Comparison of ENCODE assay signal across 12 mouse cellular contexts in genomic region chr4:151106468-151106867, GRCm38 (mm10). TPM values are rescaled to one million over a fixed set of nuclear protein-coding genes. Genes with fewer than 3 reads are reported as not detected.
A peak's percentile ranks its signal among the peaks of the same experiment; 100 is the strongest.
DNase-seq lines count a peak whose midpoint lies in the region; ATAC-seq and TF ChIP-seq lines count a peak whose summit lies in the region.
"Had no signal": no experiment of that assay in that cellular context is flagged by ENCODE, and none has a peak within 500 bp of the region (broad histone marks: within the 10 kb centered on the region; RNA-seq: fewer than 3 reads in every experiment).

No protein-coding gene starts in this region.

- TF ChIP-seq CTCF in left cerebral cortex, adult 2 months (IDR thresholded peaks at IDR 0.05), result no peak

- peak overlapping the region; percentile 94 for H3K9ac ChIP-seq in hindbrain, embryonic 15.5 days

- H3K36me3 ChIP-seq in hindbrain, embryonic 15.5 days, result no peaks in the 10 kb centered on the region
- H3K36me3 ChIP-seq: limb, embryonic 13.5 days had no signal

- peaks cover 61% of the 10 kb centered on the region for H3K4me1 ChIP-seq in hindbrain, embryonic 15.5 days (replicated peaks)

- 22% methylated on average over 10 of the region's 10 CpGs for WGBS in hindbrain, embryonic 15.5 days

- no peaks in the 10 kb centered on the region for H3K9me3 ChIP-seq in hindbrain, embryonic 15.5 days
- H3K9me3 ChIP-seq: limb, embryonic 13.5 days had no signal

- no peak overlapping the region for H3K27ac ChIP-seq in left cerebral cortex, adult 2 months
- peak overlapping the region; percentile 98 for H3K27ac ChIP-seq in hindbrain, embryonic 15.5 days (replicated peaks)
- H3K27ac ChIP-seq: limb, embryonic 13.5 days had no signal

- peak overlapping the region; percentile 84 for H3K4me3 ChIP-seq in left cerebral cortex, adult 2 months
- peak overlapping the region; percentile 97 for H3K4me3 ChIP-seq in hindbrain, embryonic 15.5 days

- peak; percentile 39 for DNase-seq in cerebellum, adult 9-11 months
- no peak for DNase-seq in cerebellum, postnatal 10 days
- DNase-seq in left cerebral cortex, adult 2 months (ENCODE audit: extremely low spot score in 1 of 2, low spot score in 2 of 2), result no peak
- no peak for DNase-seq in left cerebral cortex, postnatal 25 days (ENCODE audit: low spot score in 2 of 2)
- DNase-seq in retina, embryonic 14.5 days (ENCODE audit: low spot score), result peak; percentile 38
- no peak for DNase-seq in thymus, postnatal 10 days (ENCODE audit: low spot score in 2 of 2)
- DNase-seq: gastrocnemius, postnatal 36 days; kidney, postnatal 36 days had no signal

- H3K27me3 ChIP-seq in hindbrain, embryonic 15.5 days, result no peaks in the 10 kb centered on the region

- intact Hi-C loops in left cerebral cortex, adult 2 months (cut with DNase I), result loop anchor here (2.0 kb wide), 1 partner anchor 32 kb away; no protein-coding TSS in a partner anchor
- intact Hi-C loops in left cerebral cortex, postnatal 25 days (cut with DNase I), result no loop called here

- ATAC-seq in hindbrain, embryonic 15.5 days (ENCODE audit: low FRiP score, low read depth), result no peak
- ATAC-seq in erythroblast, adult 5-6 weeks (replicated peaks; ENCODE audit: low FRiP score, poor library complexity, severe bottlenecking), result no peak

- peak overlapping the region; percentile 64 for H3K4me2 ChIP-seq in hindbrain, embryonic 15.5 days

RNA-seq across cellular contexts. Expression of gene Gm13090, which starts 17.1 kb away (rescaled TPM):
- not detected for total RNA-seq in left cerebral cortex, adult 2 months (2021)
- not detected for total RNA-seq in left cerebral cortex, postnatal 25 days (2021)
- polyA plus RNA-seq in hindbrain, embryonic 15.5 days (2015; fragmentation: Nextera tagmentation; extraction: Ambion mirVana), result not detected in 2 replicates
- not detected in 2 replicates for total RNA-seq in erythroblast, adult 5-6 weeks (2015; ENCODE audit: low replicate concordance)
- total RNA-seq in erythroblast, adult 5-6 weeks (2017; ENCODE audit: low replicate concordance), result not detected in 2 replicates
- total RNA-seq: gastrocnemius, postnatal 36 days had no signal
- polyA plus RNA-seq: embryonic facial prominence, embryonic 11.5 days; limb, embryonic 13.5 days had no signal

RNA-seq across cellular contexts. Expression of gene Vamp3, which starts 48.7 kb away (rescaled TPM):
- 10 to 100 TPM; 29.6 to 32.5 TPM for total RNA-seq in left cerebral cortex, adult 2 months (2021)
- 10 to 100 TPM; 31.9 to 34.7 TPM for total RNA-seq in left cerebral cortex, postnatal 25 days (2021)
- 51.9 and 55.3 TPM in 2 replicates for polyA plus RNA-seq in hindbrain, embryonic 15.5 days (2015; fragmentation: Nextera tagmentation; extraction: Ambion mirVana)
- total RNA-seq in erythroblast, adult 5-6 weeks (2015; ENCODE audit: low replicate concordance), result 26.3 and 39.3 TPM in 2 replicates
- 23.0 and 30.1 TPM in 2 replicates for total RNA-seq in erythroblast, adult 5-6 weeks (2017; ENCODE audit: low replicate concordance)

Comparison
In these comparisons a context has a peak if more than half of its experiments do, and no peak if none do; other contexts are left out.
1. DNase-seq: peak in cerebellum, adult 9-11 months (single experiment) and retina, embryonic 14.5 days (single experiment); none in cerebellum, postnatal 10 days (0 of 2), left cerebral cortex, adult 2 months (0 of 2), left cerebral cortex, postnatal 25 days (0 of 2) and thymus, postnatal 10 days (0 of 2).